In the genomic region with DNA sequence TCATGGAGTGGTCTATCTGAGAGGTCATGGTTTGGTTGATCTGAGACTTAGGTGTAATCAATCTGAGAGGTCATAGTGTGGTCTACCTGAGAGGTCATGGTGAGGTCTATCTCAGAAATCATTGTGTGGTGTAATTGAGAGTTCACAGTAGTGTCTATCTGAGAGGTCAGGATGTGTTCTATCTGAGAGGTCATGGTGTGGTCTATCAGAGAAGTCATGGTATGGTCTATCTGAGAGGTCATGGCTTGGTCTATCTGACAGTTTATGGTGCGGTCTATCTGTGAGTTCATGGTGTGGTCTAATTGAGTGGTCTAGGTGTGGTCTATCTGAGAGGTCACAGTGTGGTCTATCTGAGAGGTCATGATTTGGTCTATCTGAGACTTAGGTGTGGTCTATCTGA, we compare ENCODE assay signal across 14 mouse cellular contexts. TPM values are rescaled to one million over a fixed set of nuclear protein-coding genes. Genes with fewer than 3 reads are reported as not detected.
A peak's percentile ranks its signal among the peaks of the same experiment; 100 is the strongest.
DNase-seq lines count a peak whose midpoint lies in the region; ATAC-seq and TF ChIP-seq lines count a peak whose summit lies in the region.
"Had no signal": no experiment of that assay in that cellular context is flagged by ENCODE, and none has a peak within 500 bp of the region (broad histone marks: within the 10 kb centered on the region; RNA-seq: fewer than 3 reads in every experiment).

No protein-coding gene starts in this region.

- 96% methylated on average over 1 of the region's 1 CpGs for WGBS in kidney, embryonic 14.5 days
- WGBS in kidney, adult 2 months = 79% methylated on average over 1 of the region's 1 CpGs
- WGBS in embryonic facial prominence, embryonic 13.5 days = 86% methylated on average over 1 of the region's 1 CpGs
- WGBS in liver, postnatal 0 days (ENCODE audit: insufficient replicate concordance) = 81% methylated on average over 1 of the region's 1 CpGs

- no peak overlapping the region for H3K4me3 ChIP-seq in kidney, embryonic 14.5 days (ENCODE audit: low read length)
- no peak overlapping the region for H3K4me3 ChIP-seq in kidney, adult 2 months (ENCODE audit: insufficient read depth, low read depth, low read length)
- no peak overlapping the region for H3K4me3 ChIP-seq in embryonic facial prominence, embryonic 13.5 days
- no peak overlapping the region for H3K4me3 ChIP-seq in liver, postnatal 0 days (ENCODE audit: low read depth, low read length)
- H3K4me3 ChIP-seq: neural tube, embryonic 13.5 days had no signal

- no peaks in the 10 kb centered on the region for H3K27me3 ChIP-seq in kidney, embryonic 14.5 days (ENCODE audit: control insufficient read depth, insufficient read depth, low read length)
- H3K27me3 ChIP-seq in kidney, adult 2 months (replicated peaks; ENCODE audit: control insufficient read depth, insufficient read depth, low read length) = no peaks in the 10 kb centered on the region
- H3K27me3 ChIP-seq in embryonic facial prominence, embryonic 13.5 days = no peaks in the 10 kb centered on the region
- no peaks in the 10 kb centered on the region for H3K27me3 ChIP-seq in liver, postnatal 0 days (ENCODE audit: insufficient read depth, low read length)
- H3K27me3 ChIP-seq: neural tube, embryonic 13.5 days had no signal

- no peak for TF ChIP-seq CTCF in kidney, adult 2 months (conservative IDR thresholded peaks at IDR 0.05; ENCODE audit: insufficient read depth, insufficient read length, low read depth, low read length)
- no peak for TF ChIP-seq CTCF in liver, postnatal 0 days (IDR thresholded peaks at IDR 0.05; ENCODE audit: low read depth)

- peaks cover 21% of the 10 kb centered on the region for H3K9me3 ChIP-seq in kidney, embryonic 14.5 days (ENCODE audit: control insufficient read depth, low read length)
- peaks cover 28% of the 10 kb centered on the region; the same call in 1 of the 2 replicates for H3K9me3 ChIP-seq in embryonic facial prominence, embryonic 13.5 days
- peaks cover 6% of the 10 kb centered on the region; the same call in 1 of the 2 replicates for H3K9me3 ChIP-seq in liver, postnatal 0 days (ENCODE audit: low read length)

- no peak overlapping the region for H3K9ac ChIP-seq in kidney, embryonic 14.5 days (ENCODE audit: low read depth, low read length)
- no peak overlapping the region for H3K9ac ChIP-seq in embryonic facial prominence, embryonic 13.5 days
- H3K9ac ChIP-seq in liver, postnatal 0 days (replicated peaks) = no peak overlapping the region
- H3K9ac ChIP-seq: neural tube, embryonic 13.5 days had no signal

- no peak overlapping the region for H3K27ac ChIP-seq in kidney, embryonic 14.5 days (ENCODE audit: low read depth, low read length)
- H3K27ac ChIP-seq in kidney, adult 2 months (ENCODE audit: insufficient read depth, low read depth, low read length) = no peak overlapping the region
- no peak overlapping the region for H3K27ac ChIP-seq in embryonic facial prominence, embryonic 13.5 days
- no peak overlapping the region for H3K27ac ChIP-seq in liver, postnatal 0 days (ENCODE audit: low read depth)
- H3K27ac ChIP-seq: neural tube, embryonic 13.5 days had no signal

- no peak overlapping the region for H3K4me2 ChIP-seq in kidney, embryonic 14.5 days (replicated peaks; ENCODE audit: low read depth, low read length)
- no peak overlapping the region for H3K4me2 ChIP-seq in embryonic facial prominence, embryonic 13.5 days
- H3K4me2 ChIP-seq in liver, postnatal 0 days (ENCODE audit: low read depth, low read length) = no peak overlapping the region
- H3K4me2 ChIP-seq: neural tube, embryonic 13.5 days had no signal

- no peaks in the 10 kb centered on the region for H3K4me1 ChIP-seq in kidney, embryonic 14.5 days (ENCODE audit: control insufficient read depth, insufficient read depth, low read length)
- H3K4me1 ChIP-seq in kidney, adult 2 months (ENCODE audit: control insufficient read depth, insufficient read depth, low read length) = no peaks in the 10 kb centered on the region
- H3K4me1 ChIP-seq in embryonic facial prominence, embryonic 13.5 days = no peaks in the 10 kb centered on the region
- H3K4me1 ChIP-seq in liver, postnatal 0 days (ENCODE audit: insufficient read depth) = no peaks in the 10 kb centered on the region
- H3K4me1 ChIP-seq: neural tube, embryonic 13.5 days had no signal

- peak; percentile 49; the same call in 1 of the 2 replicates for ATAC-seq in kidney, embryonic 14.5 days (ENCODE audit: low FRiP score, low TSS enrichment)
- ATAC-seq in embryonic facial prominence, embryonic 13.5 days (ENCODE audit: insufficient number of reproducible peaks, insufficient read depth, low FRiP score, low TSS enrichment, low read depth) = peak; percentile 34; the same call in 1 of the 2 replicates
- peak; percentile 17; the same call in 1 of the 2 replicates for ATAC-seq in granulocyte monocyte progenitor cell, adult 5-6 weeks (replicated peaks; ENCODE audit: poor library complexity, severe bottlenecking)
- ATAC-seq in liver, postnatal 0 days = peak; percentile 15

- no peak for DNase-seq in kidney, adult 2 months
- DNase-seq in liver, postnatal 0 days = no peak
- DNase-seq in cerebellum, adult 9-11 months = no peak
- DNase-seq in adrenal gland, postnatal 14 days = no peak
- DNase-seq: adrenal gland, adult 2 months; cerebellum, adult 11-12 months; thymus, postnatal 14 days had no signal

- H3K36me3 ChIP-seq in kidney, embryonic 14.5 days (ENCODE audit: control insufficient read depth, insufficient read depth, low read length) = no peaks in the 10 kb centered on the region
- peaks cover 3% of the 10 kb centered on the region; the same call in 1 of the 2 replicates for H3K36me3 ChIP-seq in kidney, adult 2 months (ENCODE audit: control insufficient read depth, insufficient read depth, low read length)
- H3K36me3 ChIP-seq in embryonic facial prominence, embryonic 13.5 days = no peaks in the 10 kb centered on the region
- no peaks in the 10 kb centered on the region for H3K36me3 ChIP-seq in liver, postnatal 0 days (replicated peaks; ENCODE audit: insufficient read depth, low read length)
- H3K36me3 ChIP-seq: neural tube, embryonic 13.5 days had no signal

- TF ChIP-seq EP300 in liver, postnatal 0 days (IDR thresholded peaks at IDR 0.05; ENCODE audit: low read depth) = no peak

- TF ChIP-seq POLR2A in kidney, adult 2 months (IDR thresholded peaks at IDR 0.05; ENCODE audit: low read depth, low read length) = no peak

RNA-seq across cellular contexts. Expression of gene Vmn2r-ps159, which starts 12.4 kb away (rescaled TPM):
- not detected in 2 replicates for polyA plus RNA-seq in kidney, embryonic 14.5 days (2014; fragmentation: Nextera tagmentation; extraction: Ambion mirVana)
- not detected in 2 replicates for polyA plus RNA-seq in kidney, adult 2 months (2012; rRNA removed)
- not detected in 2 replicates for polyA plus RNA-seq in embryonic facial prominence, embryonic 13.5 days (2015; fragmentation: Nextera tagmentation; extraction: Ambion mirVana)
- total RNA-seq in granulocyte monocyte progenitor cell, adult 5-6 weeks (2014; fragmentation: Nextera tagmentation) = not detected in 2 replicates
- total RNA-seq in granulocyte monocyte progenitor cell, adult 5-6 weeks (2017) = not detected in 2 replicates
- polyA plus RNA-seq in liver, postnatal 0 days (2015; fragmentation: Nextera tagmentation; extraction: Ambion mirVana) = not detected in 2 replicates
- total RNA-seq in adrenal gland, postnatal 14 days (2021) = not detected in 2 replicates
- total RNA-seq: adrenal gland, adult 2 months; gastrocnemius, postnatal 4 days had no signal
- polyA plus RNA-seq: adrenal gland, adult 2 months; large intestine, adult 2 months; liver, embryonic 16.5 days; neural tube, embryonic 13.5 days had no signal
